ENCODE assay signal across 14 mouse cellular contexts in genomic region chr9:57614786-57615185, GRCm38 (mm10). TPM values are rescaled to one million over a fixed set of nuclear protein-coding genes. Genes with fewer than 3 reads are reported as not detected.
"Had no signal": no experiment of that assay in that cellular context is flagged by ENCODE, and none has a peak within 500 bp of the region (broad histone marks: within the 10 kb centered on the region; RNA-seq: fewer than 3 reads in every experiment).

No protein-coding gene starts in this region.

- DNase-seq: kidney, postnatal 36 days; left cerebral cortex, postnatal 4 days; lung, adult 18-20 months; lung, postnatal 4 days; midbrain, embryonic 14.5 days; retina, postnatal 1 day; thymus, postnatal 36 days had no signal

RNA-seq across cellular contexts. Expression of gene Lman1l, which starts 5.8 kb away (rescaled TPM):
- total RNA-seq: layer of hippocampus, adult 2 months; layer of hippocampus, postnatal 14 days; left cerebral cortex, adult 18-20 months; left cerebral cortex, postnatal 10 days; liver, adult 2 months; megakaryocyte, adult 5-6 weeks had no signal

RNA-seq across cellular contexts. Expression of gene Cplx3, which starts 8.7 kb away (rescaled TPM):
- total RNA-seq: liver, adult 2 months; megakaryocyte, adult 5-6 weeks; neutrophil, adult 5-6 weeks had no signal
